Mouse (Mus musculus) midbrain, embryonic 12.5 days (tissue): Measurements from ENCODE around the gene Ggn. TPM values are rescaled to one million over a fixed set of nuclear protein-coding genes. Genes with fewer than 3 reads are reported as not detected.

Experiments
- ATAC-seq: fragments of 200-750 bp; cut with Nextera tagmentation; 2 replicates; pipeline ENCODE4 v1.8.0; 2017; ENCODE audit warnings: low read depth, moderate TSS enrichment, moderate library complexity; ENCODE audit not compliant: low FRiP score
- H3K27ac ChIP-seq: fragments of 300-500 bp; sonication (generic); replicated peaks from 2 replicates; pipeline ENCODE4 v1.5.1; 2016; ENCODE audit warnings: mild to moderate bottlenecking
- H3K27me3 ChIP-seq: fragments of 300-500 bp; sonication (generic); 2 replicates; pipeline ENCODE4 v1.6.1; 2016; ENCODE audit warnings: mild to moderate bottlenecking
- H3K36me3 ChIP-seq: fragments of 300-500 bp; sonication (generic); 2 replicates; pipeline ENCODE4 v1.6.1; 2016
- H3K4me1 ChIP-seq: fragments of 300-500 bp; sonication (generic); 2 replicates; pipeline ENCODE4 v1.6.1; 2016
- H3K4me2 ChIP-seq: fragments of 300-500 bp; sonication (generic); replicated peaks from 2 replicates; pipeline ENCODE4 v1.6.1; 2016; ENCODE audit warnings: mild to moderate bottlenecking, moderate library complexity
- H3K4me3 ChIP-seq: fragments of 300-500 bp; sonication (generic); 2 replicates; pipeline ENCODE4 v1.5.1; 2016; ENCODE audit warnings: mild to moderate bottlenecking
- H3K9ac ChIP-seq: fragments of 300-500 bp; sonication (generic); replicated peaks from 2 replicates; pipeline ENCODE4 v1.6.1; 2016; ENCODE audit warnings: mild to moderate bottlenecking, moderate library complexity
- H3K9me3 ChIP-seq: fragments of 300-500 bp; sonication (generic); 2 replicates; pipeline ENCODE4 v1.6.1; 2016; ENCODE audit warnings: mild to moderate bottlenecking
- WGBS: fragments of 180-500 bp; shearing (Covaris S2); methylation state at CpG from one replicate; pipeline ENCODE4 v1.1.7; 2016; 5-methylcytosine and 5-hydroxymethylcytosine counted together
- polyA plus RNA-seq: library from polyadenylated mRNA; unstranded; fragments of >200 nt; fragmentation: Nextera tagmentation; extraction: Ambion mirVana; gene quantifications from 2 replicates; pipeline ENCODE4 v1.2.1, GENCODE M21; 2016

The Ggn gene
- polyA plus RNA-seq, 1 experiment from 2014 or later: 0.78 TPM

DNA sequence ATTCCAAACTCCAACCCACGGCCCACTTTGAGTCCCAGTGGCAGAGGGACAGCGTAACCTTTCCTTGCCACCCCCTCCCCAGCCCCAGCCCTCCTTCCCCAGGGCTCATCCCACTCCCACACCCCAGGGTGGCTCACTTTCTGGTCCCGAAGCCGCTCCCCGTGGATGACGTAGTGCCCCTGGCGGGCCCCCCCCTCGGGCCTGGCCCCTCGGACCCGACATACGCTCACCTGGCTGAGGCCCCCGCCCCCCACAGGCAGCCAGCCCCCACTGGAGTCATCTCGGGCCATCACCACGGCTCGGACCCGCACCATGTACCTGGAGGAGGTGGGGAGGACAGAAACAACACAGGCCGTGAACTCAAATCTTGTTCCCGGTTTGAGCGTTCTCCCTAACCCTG lies 2.4 kb upstream of the Ggn start:
- Histone ChIP-seq H3K4me2 (peak overlapping the region; percentile 77), H3K27me3 (peaks cover 47% of the 10 kb centered on the region), H3K9ac (peak overlapping the region; percentile 38; the same call in 1 of the 2 replicates), H3K4me1 (peaks cover 48% of the 10 kb centered on the region), H3K36me3 (peaks cover 1% of the 10 kb centered on the region; the same call in 1 of the 2 replicates), H3K9me3 (no peaks in the 10 kb centered on the region), H3K4me3 (peak overlapping the region; percentile 72), H3K27ac (no peak overlapping the region)
- 7% methylated on average over 19 of the region's 19 CpGs for WGBS
- no peak for ATAC-seq

DNA sequence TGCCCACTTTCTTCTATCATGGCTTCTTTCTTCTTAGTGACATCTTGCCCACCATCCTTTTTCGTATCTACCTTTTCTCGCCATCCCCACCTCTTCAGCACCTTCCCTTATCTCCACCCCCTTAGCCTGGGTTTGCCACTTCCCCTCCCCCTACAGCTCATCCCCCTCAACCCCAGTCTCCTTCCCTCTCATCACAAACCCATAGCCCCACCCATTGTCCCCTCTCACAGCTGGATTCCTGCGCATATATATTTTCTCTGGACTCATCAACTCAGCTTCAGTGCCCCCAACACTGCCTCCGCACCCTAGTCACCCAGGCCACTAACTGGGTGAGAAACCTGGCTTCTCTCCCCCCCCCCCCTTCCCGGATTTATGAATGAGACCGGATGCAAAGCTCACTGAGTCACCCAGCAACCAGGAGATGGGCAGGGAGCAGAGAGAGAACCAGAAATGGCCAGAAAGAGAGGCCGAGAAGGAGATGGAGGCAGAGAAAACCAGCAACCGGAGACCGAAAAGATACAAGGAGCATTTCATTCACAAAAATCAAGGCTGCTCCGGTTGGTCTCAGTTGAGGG lies 1.8 kb upstream of the Ggn start:
- Histone ChIP-seq H3K4me1 (peaks cover 50% of the 10 kb centered on the region), H3K36me3 (no peaks in the 10 kb centered on the region), H3K4me2 (peak overlapping the region; percentile 77), H3K27ac (peak overlapping the region; percentile 83), H3K9ac (peak overlapping the region; percentile 75), H3K27me3 (peaks cover 53% of the 10 kb centered on the region), H3K4me3 (peak overlapping the region; percentile 72), H3K9me3 (no peaks in the 10 kb centered on the region)
- WGBS: 2% methylated on average over 10 of the region's 10 CpGs
- ATAC-seq: no peak

DNA sequence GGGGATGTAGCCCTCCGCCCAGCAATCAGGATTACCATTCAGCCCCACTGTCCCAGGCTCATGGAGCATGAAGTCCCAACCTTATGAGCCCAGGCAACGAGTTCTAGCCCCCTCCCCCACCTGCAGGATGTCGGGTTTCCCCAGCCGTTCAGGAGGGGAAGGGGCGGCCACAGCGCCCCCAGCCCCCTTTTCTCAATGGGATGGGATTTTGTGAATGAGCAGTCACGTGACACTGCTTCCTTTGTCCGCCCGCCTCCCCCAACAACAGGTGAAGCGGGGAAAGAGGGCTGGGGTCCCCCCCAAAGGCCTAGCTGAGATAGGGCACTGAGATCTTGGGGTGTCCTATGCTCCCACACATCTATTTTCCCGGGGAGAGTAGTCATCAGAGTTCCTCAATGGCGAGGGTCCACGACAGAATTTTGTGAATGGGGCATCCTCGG lies 1.2 kb upstream of the Ggn start:
- Histone ChIP-seq H3K4me1 (peaks cover 50% of the 10 kb centered on the region), H3K36me3 (peaks cover 6% of the 10 kb centered on the region), H3K4me2 (peak overlapping the region; percentile 77), H3K4me3 (peak overlapping the region; percentile 72), H3K27me3 (peaks cover 59% of the 10 kb centered on the region), H3K27ac (peak overlapping the region; percentile 83), H3K9ac (peak overlapping the region; percentile 75), H3K9me3 (no peaks in the 10 kb centered on the region)
- ATAC-seq: peak; percentile 11; the same call in 1 of the 2 replicates
- under 1% methylated on average over 14 of the region's 14 CpGs for WGBS

DNA sequence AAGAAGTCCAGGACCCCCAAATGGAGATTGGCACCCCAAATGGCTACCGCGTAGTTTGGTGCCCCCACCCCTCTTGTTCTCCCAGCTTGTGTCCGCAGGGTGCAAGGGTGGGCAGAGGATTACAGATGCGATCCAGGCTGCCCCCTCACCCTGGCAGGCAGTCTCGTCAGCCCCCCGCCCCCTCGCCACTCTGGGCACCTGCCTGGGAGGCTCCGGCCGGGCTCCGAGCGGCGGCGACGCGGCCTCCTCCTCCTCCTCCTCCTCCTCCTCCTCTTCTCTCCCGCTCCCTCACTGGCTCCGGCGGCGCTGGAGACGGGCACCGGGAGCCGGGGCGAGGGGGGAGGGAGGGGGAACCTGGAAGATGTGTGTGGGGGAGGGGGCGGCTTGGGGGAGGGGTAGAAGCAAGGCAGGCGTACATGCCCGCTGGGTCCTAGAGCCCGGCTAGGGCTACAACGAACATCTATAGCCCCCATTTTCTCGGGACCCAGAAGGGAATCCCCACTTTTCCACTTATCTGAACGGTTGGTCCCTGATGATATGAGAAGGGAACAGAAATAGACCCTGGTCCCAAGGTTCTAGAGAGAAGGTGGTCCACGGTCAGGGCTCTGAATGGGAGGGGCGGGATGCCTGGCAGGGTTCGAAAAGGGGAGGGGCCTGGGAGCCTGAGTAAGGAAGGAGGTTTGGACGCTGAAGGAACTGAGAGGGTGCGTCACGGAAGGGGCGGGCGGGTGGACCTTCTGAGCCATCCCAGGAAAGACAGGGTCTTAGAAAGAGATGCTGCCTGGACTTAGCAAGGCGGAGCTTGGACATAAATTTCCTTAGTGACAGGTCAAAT lies 562 bp upstream of the Ggn start:
- Histone ChIP-seq H3K4me1 (peaks cover 50% of the 10 kb centered on the region), H3K4me3 (peak overlapping the region; percentile 72), H3K27me3 (peaks cover 65% of the 10 kb centered on the region), H3K9me3 (no peaks in the 10 kb centered on the region), H3K27ac (peak overlapping the region; percentile 83), H3K4me2 (peak overlapping the region; percentile 77), H3K9ac (peak overlapping the region; percentile 75), H3K36me3 (peaks cover 12% of the 10 kb centered on the region)
- WGBS: under 1% methylated on average over 25 of the region's 39 CpGs
- ATAC-seq: peak; percentile 76

DNA sequence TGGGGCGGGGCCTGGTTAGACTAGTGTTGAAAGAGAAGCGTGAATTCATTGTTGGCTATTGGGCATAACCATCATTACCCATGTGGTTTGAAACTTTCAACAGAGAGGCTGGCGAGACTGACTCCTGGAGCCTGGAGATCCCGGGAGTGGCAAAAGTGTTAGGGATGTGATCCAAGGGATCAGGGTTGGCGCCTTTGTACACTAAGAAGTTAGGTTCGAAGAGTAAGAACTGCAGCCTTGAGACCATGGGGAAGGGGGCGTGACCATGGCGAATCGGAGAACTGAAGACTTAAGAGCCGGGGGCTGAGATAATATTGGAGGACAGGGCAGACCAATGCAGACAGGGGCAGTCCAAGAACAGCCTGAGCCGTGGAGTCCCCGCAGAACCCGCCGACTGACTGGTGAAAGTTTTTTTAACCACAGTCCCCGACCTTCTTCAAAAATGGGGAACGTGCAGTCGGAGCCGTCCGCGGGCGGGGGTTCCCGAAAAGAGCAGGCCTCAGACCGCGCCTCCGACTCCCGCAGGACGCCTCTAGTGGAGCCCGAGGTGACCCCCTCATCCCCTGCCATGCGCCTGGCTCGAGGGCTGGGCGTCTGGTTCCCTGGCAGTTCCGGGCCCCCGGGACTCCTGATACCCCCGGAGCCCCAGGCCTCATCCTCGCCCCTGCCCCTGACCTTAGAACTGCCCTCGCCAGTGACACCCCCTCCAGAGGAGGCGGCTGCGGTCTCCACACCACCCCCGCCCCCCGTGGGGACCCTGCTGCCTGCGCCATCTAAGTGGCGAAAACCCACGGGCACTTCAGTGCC lies 948 bp downstream of the Ggn start:
- H3K27ac ChIP-seq: no peak overlapping the region
- peak overlapping the region; percentile 72 for H3K4me3 ChIP-seq
- H3K27me3 ChIP-seq: peaks cover 73% of the 10 kb centered on the region
- WGBS: 2% methylated on average over 41 of the region's 43 CpGs
- H3K4me2 ChIP-seq: peak overlapping the region; percentile 77
- ATAC-seq: no peak
- peaks cover 27% of the 10 kb centered on the region for H3K36me3 ChIP-seq
- H3K4me1 ChIP-seq: peaks cover 50% of the 10 kb centered on the region
- H3K9me3 ChIP-seq: no peaks in the 10 kb centered on the region
- H3K9ac ChIP-seq: peak overlapping the region; percentile 46; the same call in 1 of the 2 replicates

DNA sequence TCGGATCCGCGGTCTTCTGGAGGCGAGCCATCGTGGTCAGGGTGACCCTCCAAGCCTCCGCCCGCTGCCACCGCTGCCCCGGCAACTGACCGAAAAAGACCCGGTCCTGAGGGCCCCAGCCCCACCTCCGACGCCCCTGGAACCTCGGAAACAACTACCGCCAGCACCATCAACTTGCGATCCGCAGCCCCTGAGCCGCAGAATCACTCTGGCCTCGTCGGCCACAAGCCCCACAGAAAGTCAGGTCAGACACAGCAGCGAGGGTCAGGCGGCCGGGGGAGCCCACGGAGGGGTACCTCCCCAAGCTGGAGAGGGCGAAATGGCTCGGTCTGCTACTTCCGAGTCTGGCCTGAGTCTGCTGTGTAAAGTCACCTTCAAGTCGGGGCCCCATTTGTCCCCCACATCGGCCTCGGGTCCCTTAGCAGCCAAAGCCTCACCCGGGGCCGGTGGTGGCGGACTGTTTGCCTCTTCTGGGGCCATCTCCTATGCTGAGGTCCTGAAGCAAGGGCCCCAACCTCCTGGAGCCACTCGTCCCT lies 1.6 kb downstream of the Ggn start:
- WGBS: 6% methylated on average over 34 of the region's 34 CpGs
- no peak for ATAC-seq

DNA sequence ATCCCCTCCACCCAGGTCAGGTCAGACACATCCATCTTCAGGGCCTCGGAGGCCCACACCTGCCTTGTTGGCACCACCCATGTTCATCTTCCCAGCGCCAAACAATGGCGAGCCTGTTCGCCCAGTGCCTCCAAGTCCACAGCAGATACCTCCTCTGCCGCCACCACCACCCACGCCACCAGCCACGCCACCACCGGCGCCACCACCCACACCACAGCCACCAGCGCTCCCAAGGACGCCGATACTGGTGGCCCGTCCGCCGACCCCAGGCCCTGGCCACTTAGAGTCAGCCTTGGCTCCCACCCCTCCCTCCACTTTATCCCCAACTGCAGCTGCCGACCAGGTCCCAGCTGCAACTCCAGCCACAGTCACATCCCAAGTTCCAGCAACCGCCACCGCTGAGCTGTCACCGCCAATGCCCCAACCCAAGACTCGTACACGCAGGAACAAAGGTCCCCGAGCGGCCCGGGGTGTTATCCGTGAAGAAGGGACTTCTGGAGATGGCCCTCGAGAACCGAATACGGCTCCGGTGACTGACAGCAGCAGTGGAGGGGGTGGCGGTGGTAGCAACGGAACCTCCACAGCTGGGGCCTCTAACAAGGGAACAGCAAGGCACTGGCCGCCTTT lies 2.5 kb downstream of the Ggn start:
- Histone ChIP-seq H3K36me3 (peaks cover 38% of the 10 kb centered on the region), H3K27ac (no peak overlapping the region), H3K4me3 (no peak overlapping the region), H3K9ac (0 out of 2 replicates have a peak overlapping the region, but pooled peaks have one; percentile 46), H3K4me1 (peaks cover 50% of the 10 kb centered on the region), H3K27me3 (peaks cover 63% of the 10 kb centered on the region), H3K4me2 (no peak overlapping the region; the same call in 1 of the 2 replicates), H3K9me3 (no peaks in the 10 kb centered on the region)
- ATAC-seq: no peak
- WGBS: 29% methylated on average over 32 of the region's 32 CpGs

More for the DNA sequence above, 1.6 kb downstream of the Ggn start:
- Histone ChIP-seq H3K4me1 (peaks cover 50% of the 10 kb centered on the region), H3K36me3 (peaks cover 34% of the 10 kb centered on the region), H3K27me3 (peaks cover 69% of the 10 kb centered on the region), H3K4me3 (peak overlapping the region; percentile 72), H3K9me3 (no peaks in the 10 kb centered on the region), H3K4me2 (peak overlapping the region; percentile 77), H3K27ac (no peak overlapping the region), H3K9ac (peak overlapping the region; percentile 46; the same call in 1 of the 2 replicates)

DNA sequence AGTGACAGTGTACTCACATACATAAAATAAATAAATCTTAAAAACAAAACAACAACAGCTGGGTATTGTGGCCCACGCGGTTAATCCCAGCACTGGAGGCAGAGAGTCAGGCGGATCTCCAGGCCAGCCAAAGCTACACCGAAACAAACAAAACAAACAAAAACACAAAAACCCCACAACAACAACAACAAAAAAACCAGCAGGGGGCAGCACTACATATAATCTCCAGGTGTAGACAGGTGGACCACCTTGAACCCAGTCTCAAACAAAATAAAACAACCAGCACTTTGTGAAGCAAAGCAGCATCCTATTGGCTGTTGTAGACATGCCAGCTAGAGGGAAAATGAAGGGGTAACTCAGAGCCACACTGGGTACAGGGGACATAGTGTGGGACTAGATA lies 8.1 kb downstream of the Ggn start:
- 0 out of 2 replicates have a peak overlapping the region, but pooled peaks have one; percentile 85 for H3K4me2 ChIP-seq
- H3K4me3 ChIP-seq: 0 out of 2 replicates have a peak overlapping the region, but pooled peaks have one; percentile 0
- H3K36me3 ChIP-seq: peaks cover 38% of the 10 kb centered on the region

DNA sequence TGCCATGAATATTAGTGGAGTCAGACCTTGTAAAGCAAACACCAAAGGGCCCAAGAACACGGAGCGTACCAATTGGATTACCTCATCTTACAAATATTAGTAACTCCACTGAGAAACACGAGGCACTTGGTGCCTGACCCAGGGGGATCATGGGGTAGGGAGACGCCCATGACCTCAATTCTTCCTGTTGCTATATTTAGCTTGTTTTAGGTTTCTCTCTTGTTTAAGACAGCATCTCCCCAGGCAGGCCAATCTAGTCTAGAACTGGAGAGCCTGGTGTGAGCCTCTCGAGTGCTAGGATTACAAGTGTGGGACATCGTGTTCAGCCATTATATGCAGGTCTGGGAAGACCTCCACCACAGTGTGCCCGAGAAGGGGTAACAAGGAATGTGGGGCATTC lies 9.3 kb downstream of the Ggn start:
- no peak overlapping the region for H3K27ac ChIP-seq
- H3K36me3 ChIP-seq: peaks cover 27% of the 10 kb centered on the region
- ATAC-seq: no peak
- H3K4me3 ChIP-seq: peak overlapping the region; percentile 69
- H3K4me1 ChIP-seq: peaks cover 17% of the 10 kb centered on the region
- peak overlapping the region; percentile 79 for H3K9ac ChIP-seq
- no peaks in the 10 kb centered on the region for H3K9me3 ChIP-seq
- peak overlapping the region; percentile 85 for H3K4me2 ChIP-seq
- H3K27me3 ChIP-seq: peaks cover 10% of the 10 kb centered on the region
- WGBS: 54% methylated on average over 7 of the region's 7 CpGs

More for the DNA sequence above, 8.1 kb downstream of the Ggn start:
- Histone ChIP-seq H3K9me3 (no peaks in the 10 kb centered on the region), H3K27me3 (peaks cover 22% of the 10 kb centered on the region), H3K9ac (no peak overlapping the region), H3K27ac (no peak overlapping the region), H3K4me1 (peaks cover 17% of the 10 kb centered on the region)
- WGBS: 93% methylated on average over 4 of the region's 4 CpGs
- ATAC-seq: no peak

DNA sequence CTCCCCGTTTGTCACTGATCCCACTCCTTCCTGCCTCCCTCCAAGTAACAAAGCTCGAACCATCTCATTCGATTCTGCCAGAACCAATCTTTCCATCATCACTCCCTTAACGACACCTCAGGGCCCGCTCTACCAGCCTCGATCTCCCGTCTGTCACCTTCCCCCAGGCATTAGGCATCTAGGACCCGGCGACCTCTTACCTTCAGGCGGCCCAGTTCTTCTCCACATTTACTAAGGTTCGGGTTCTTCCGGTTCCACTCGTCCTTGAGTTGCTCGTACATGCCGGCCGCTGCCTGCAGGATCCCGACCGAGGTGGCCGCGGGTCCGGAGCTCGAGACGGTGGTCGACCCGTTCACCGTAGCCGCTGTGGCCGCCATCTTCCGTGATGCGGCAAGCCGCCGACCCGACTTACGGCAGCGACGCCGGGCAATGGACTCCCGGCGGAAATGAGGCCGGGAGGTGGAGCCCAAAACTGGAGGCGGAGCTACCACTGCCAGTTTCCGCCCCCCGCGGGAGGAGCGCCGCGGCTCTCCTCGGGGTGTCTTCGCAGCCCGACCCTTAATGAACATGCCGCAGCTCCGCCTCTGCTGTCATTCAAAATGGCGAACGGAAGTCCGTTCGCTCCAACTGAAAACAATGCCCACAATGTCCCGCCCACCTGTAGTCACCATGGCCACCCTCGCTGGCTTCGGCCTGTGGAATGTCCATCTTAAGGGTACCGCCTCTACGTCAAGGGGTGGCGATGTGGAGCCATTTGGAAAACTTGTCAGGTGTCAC lies 10.3 kb downstream of the Ggn start, which contains the start of gene Psmd8:
TSS of gene Psmd8 (minus strand) at position 625 of the 777 bp plus-strand sequence.
- peak within 1 kb of the TSS; percentile 69 for H3K4me3 ChIP-seq
- peak within 1 kb of the TSS; percentile 79 for H3K9ac ChIP-seq
- peaks cover 17% of the 10 kb centered on the region for H3K36me3 ChIP-seq
- H3K27me3 ChIP-seq: 0 out of 2 replicates have a peak, but pooled peaks cover under 1% of the 10 kb centered on the region
- whole genome bisulfite sequencing: under 1% methylated on average over 62 of the region's 62 CpGs
- peak within 1 kb of the TSS; percentile 85 for H3K4me2 ChIP-seq
- H3K9me3 ChIP-seq: no peaks in the 10 kb centered on the region
- peak; percentile 96 for ATAC-seq
- peak within 1 kb of the TSS; percentile 66 for H3K27ac ChIP-seq
- H3K4me1 ChIP-seq: peaks cover 17% of the 10 kb centered on the region
